Mouse (Mus musculus): ENCODE results near the gene Eml6.
A peak's percentile ranks its signal among the peaks of the same experiment; 100 is the strongest.

Gene Eml6

DNA sequence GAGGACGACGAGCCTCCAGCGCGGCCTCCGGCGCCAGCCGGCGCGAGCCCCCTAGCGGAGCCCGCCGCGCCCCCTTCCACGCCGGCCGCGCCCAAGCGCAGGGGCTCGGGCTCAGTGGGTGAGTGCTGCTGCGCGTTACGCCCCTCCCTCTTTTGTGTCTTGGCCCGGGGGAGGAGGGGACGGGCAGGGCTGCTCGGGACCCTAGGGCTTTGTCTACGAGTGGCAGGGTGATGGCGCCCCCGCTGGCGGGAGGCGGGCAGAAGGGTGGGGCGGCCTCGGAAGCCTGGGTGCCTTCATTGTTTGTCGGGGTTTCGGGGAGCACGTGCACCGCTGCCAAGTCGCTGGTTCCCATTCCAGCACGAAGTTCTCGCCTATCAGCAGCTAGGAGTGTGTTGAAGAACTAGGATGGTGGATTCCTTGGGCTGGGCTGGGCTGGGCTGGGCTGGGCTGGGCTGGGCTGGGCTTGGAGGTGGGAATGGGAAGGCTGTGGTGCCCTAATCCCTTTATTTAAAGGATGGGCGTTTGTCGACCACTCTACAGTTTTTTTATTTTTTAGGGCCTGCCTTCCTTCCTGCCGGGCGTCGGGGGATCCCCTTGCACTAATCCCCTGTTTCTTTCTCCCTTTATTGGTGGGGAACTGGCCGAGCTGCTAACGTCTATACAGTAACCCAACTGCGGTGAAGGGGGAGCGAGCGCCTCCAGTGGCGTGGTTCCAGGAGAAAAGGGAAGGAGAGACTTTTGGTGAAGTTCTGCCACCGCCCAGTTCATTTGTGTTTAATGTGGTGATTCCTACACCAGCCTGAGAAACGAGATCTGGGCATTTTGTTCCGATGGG, 332.0 kb downstream of the Eml6 start:
- peak; percentile 75 for DNase-seq (ENCODE audit: extremely low read depth, low read depth)

Data from MEL-GATA-1-ER (cell line).